Mouse (Mus musculus): ENCODE data around the gene Adora3.

DNA sequence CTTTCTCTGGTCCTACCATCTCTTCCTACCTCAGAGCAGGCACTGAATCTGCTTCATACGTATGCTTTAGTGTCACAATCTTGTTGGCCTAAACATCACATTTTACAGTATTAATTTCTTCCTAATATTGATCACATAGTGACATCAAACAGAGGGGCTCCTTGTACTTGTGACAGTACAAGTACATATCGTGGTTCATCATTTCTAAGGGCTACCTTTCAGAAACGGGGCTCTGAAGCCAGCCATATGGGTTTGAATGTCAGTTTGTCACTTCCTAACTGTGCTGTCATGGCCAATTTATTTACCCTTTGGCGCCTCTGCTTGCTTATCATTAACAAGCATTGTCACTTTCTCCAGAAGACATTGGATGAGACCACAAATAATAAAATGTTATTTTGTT lies 30.8 kb downstream of the Adora3 start:
- TF ChIP-seq POLR2A (IDR thresholded peaks at IDR 0.05; ENCODE audit: low read depth, low read length) = no peak
- no peak for TF ChIP-seq CTCF (conservative IDR thresholded peaks at IDR 0.05; ENCODE audit: insufficient read depth, insufficient read length, low read depth, low read length)
